Mouse (Mus musculus) MEL (cell line): ENCODE data around the gene Ttc30a2. TPM values are rescaled to one million over a fixed set of nuclear protein-coding genes. Genes with fewer than 3 reads are reported as not detected.

Source experiments
- DNase-seq: peaks from one replicate; pipeline ENCODE4 v3.0.0; 2011; ENCODE audit warnings: low read depth, low spot score
- H3K27ac ChIP-seq: 2 replicates; pipeline ENCODE4 v1.5.1; 2012; ENCODE audit warnings: low read depth, mild to moderate bottlenecking, control low read depth, low read length, moderate library complexity; ENCODE audit not compliant: control insufficient read depth
- H3K27me3 ChIP-seq, 2 experiments: fragments of 150-350 bp in 1 of 2; sonication (generic) in 1 of 2; 2 replicates each; pipeline ENCODE4 v1.6.1; 2012; ENCODE audit warnings: low read length in 2 of 2, mild to moderate bottlenecking in 2 of 2, improper control_type of control experiment in 1 of 2, moderate library complexity in 1 of 2; ENCODE audit not compliant: insufficient read depth in 2 of 2, control insufficient read depth in 1 of 2
- H3K36me3 ChIP-seq, 2 experiments: 2 replicates each; pipeline ENCODE4 v1.6.1; 2012 to 2014; ENCODE audit warnings: low read length in 2 of 2, improper control_type of control experiment in 1 of 2, inconsistent platforms in 1 of 2, mild to moderate bottlenecking in 1 of 2; ENCODE audit not compliant: insufficient read depth in 2 of 2, control insufficient read depth in 1 of 2
- H3K4me1 ChIP-seq, 2 experiments: fragments of 150-350 bp in 1 of 2; sonication (generic) in 1 of 2; 2 replicates each; pipeline ENCODE4 v1.6.1; 2012; ENCODE audit warnings: low read length in 2 of 2, improper control_type of control experiment in 1 of 2, mild to moderate bottlenecking in 1 of 2; ENCODE audit not compliant: insufficient read depth in 2 of 2, control insufficient read depth in 1 of 2
- H3K4me3 ChIP-seq, 2 experiments: fragments of 150-350 bp in 1 of 2; sonication (generic) in 1 of 2; 2 replicates each; pipeline ENCODE4 v1.5.1; 2012; ENCODE audit warnings: low read depth in 2 of 2, low read length in 2 of 2, mild to moderate bottlenecking in 2 of 2, moderate library complexity in 2 of 2, control low read depth in 1 of 2, improper control_type of control experiment in 1 of 2; ENCODE audit not compliant: control insufficient read depth in 1 of 2, insufficient read depth in 1 of 2
- H3K79me2 ChIP-seq: 2 replicates; pipeline ENCODE4 v1.6.1; 2012; ENCODE audit warnings: mild to moderate bottlenecking, low read length, moderate library complexity; ENCODE audit not compliant: control insufficient read depth, poor library complexity, insufficient read depth
- H3K9ac ChIP-seq: 2 replicates; pipeline ENCODE4 v1.6.1; 2012; ENCODE audit warnings: low read depth, mild to moderate bottlenecking, control low read depth, low read length, moderate library complexity; ENCODE audit not compliant: control insufficient read depth, poor library complexity, severe bottlenecking
- H3K9me3 ChIP-seq: fragments of 150-350 bp; sonication (generic); replicated peaks from 2 replicates; pipeline ENCODE4 v1.6.1; 2012; ENCODE audit warnings: mild to moderate bottlenecking, low read length, improper control_type of control experiment, moderate library complexity; ENCODE audit not compliant: insufficient read depth
- BHLHE40 ChIP-seq: IDR thresholded peaks from 2 replicates; pipeline ENCODE4 v1.6.1; 2012; ENCODE audit warnings: low read depth, mild to moderate bottlenecking, inconsistent platforms, low read length, improper control_type of control experiment, borderline replicate concordance
- CHD1 ChIP-seq: IDR thresholded peaks from 2 replicates; pipeline ENCODE4 v1.6.1; 2012; ENCODE audit warnings: low read depth, mild to moderate bottlenecking, inconsistent platforms, low read length, improper control_type of control experiment
- CTCF ChIP-seq, 3 experiments: IDR thresholded peaks in 2 of 3; conservative IDR thresholded peaks in 1 of 3; 2 replicates each; pipeline ENCODE4 v1.5.1; 2011 to 2012; ENCODE audit warnings: low read length in 3 of 3, low read depth in 2 of 3, mild to moderate bottlenecking in 2 of 3, improper control_type of control experiment in 1 of 3, inconsistent platforms in 1 of 3, mixed read lengths in 1 of 3, moderate library complexity in 1 of 3; ENCODE audit not compliant: control insufficient read depth in 1 of 3, insufficient read depth in 1 of 3, poor library complexity in 1 of 3, severe bottlenecking in 1 of 3
- E2F4 ChIP-seq: IDR thresholded peaks from 2 replicates; pipeline ENCODE4 v1.6.1; 2011; ENCODE audit warnings: low read depth, low read length, improper control_type of control experiment, borderline replicate concordance
- ELF1 ChIP-seq: IDR thresholded peaks from 2 replicates; pipeline ENCODE4 v1.6.1; 2014; ENCODE audit warnings: low read depth, mild to moderate bottlenecking, inconsistent platforms, low read length, improper control_type of control experiment, moderate library complexity
- KAT2A ChIP-seq: conservative IDR thresholded peaks from 2 replicates; pipeline ENCODE4 v1.6.1; 2012; ENCODE audit warnings: low read depth, low read length, improper control_type of control experiment, inconsistent platforms
- MAFK ChIP-seq: IDR thresholded peaks from 2 replicates; pipeline ENCODE4 v1.6.1; 2011; ENCODE audit warnings: low read depth, mild to moderate bottlenecking, low read length, improper control_type of control experiment, borderline replicate concordance
- NELFE ChIP-seq: IDR thresholded peaks from 2 replicates; pipeline ENCODE4 v1.6.1; 2011; ENCODE audit warnings: low read depth, low read length, improper control_type of control experiment
- POLR2AphosphoS2 ChIP-seq: IDR thresholded peaks from 2 replicates; pipeline ENCODE4 v1.6.1; 2011; ENCODE audit warnings: low read length, improper control_type of control experiment
- RAD21 ChIP-seq: IDR thresholded peaks from 2 replicates; pipeline ENCODE4 v1.6.1; 2011; ENCODE audit warnings: mild to moderate bottlenecking, low read depth, low read length, improper control_type of control experiment
- SIN3A ChIP-seq: IDR thresholded peaks from 2 replicates; pipeline ENCODE4 v1.6.1; 2012; ENCODE audit warnings: low read length, improper control_type of control experiment, inconsistent platforms
- SMC3 ChIP-seq: IDR thresholded peaks from 2 replicates; pipeline ENCODE4 v1.6.1; 2011; ENCODE audit warnings: low read depth, low read length, improper control_type of control experiment
- TBP ChIP-seq: IDR thresholded peaks from 2 replicates; pipeline ENCODE4 v1.8.0; 2011; ENCODE audit warnings: low read depth, low read length, improper control_type of control experiment
- polyA plus RNA-seq, 2 experiments: library from polyadenylated mRNA; stranded (reverse) in 1 of 2; unstranded in 1 of 2; fragments of >175 nt in 1 of 2; fragments of >200 nt in 1 of 2; gene quantifications; 2 replicates each; pipeline versions ENCODE4 v1.2.1 to v1.2.4; 2012; ENCODE audit warnings: low replicate concordance in 2 of 2, low read depth in 1 of 2; ENCODE audit not compliant: insufficient read length in 2 of 2, insufficient read depth in 1 of 2, missing spikeins in 1 of 2
- total RNA-seq: library from RNA; depleted of rRNA; stranded (reverse); fragments of 300-350 nt; gene quantifications from 2 replicates; pipeline ENCODE4 v1.2.3, GENCODE M21; 2012

Ttc30a2 gene
- total and polyA plus RNA-seq, 3 experiments: not detected

DNA sequence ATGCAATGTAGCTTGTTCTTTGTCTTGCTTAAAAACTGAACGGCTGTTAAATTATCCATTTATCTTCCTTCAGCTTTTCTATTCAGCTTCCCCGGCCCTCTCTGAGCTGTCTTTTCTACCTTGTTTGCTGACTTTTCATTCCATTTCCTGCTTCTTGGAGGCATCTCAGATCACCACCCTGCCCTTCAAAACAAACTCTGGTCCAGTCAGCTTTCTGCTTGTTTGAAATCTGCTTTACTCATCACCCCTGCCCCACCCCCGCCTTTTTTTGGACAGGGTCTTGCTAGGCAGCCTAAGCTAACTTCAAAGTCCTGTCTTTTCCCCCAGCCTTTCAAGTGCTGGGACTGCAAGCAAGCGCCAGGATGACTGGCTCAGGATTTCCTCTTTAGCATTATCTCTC lies 28.2 kb upstream of the Ttc30a2 start:
- Histone ChIP-seq H3K36me3 (no peaks in the 10 kb centered on the region), H3K9ac (no peak overlapping the region)
- TF ChIP-seq BHLHE40 (no peak), TBP (no peak)

DNA sequence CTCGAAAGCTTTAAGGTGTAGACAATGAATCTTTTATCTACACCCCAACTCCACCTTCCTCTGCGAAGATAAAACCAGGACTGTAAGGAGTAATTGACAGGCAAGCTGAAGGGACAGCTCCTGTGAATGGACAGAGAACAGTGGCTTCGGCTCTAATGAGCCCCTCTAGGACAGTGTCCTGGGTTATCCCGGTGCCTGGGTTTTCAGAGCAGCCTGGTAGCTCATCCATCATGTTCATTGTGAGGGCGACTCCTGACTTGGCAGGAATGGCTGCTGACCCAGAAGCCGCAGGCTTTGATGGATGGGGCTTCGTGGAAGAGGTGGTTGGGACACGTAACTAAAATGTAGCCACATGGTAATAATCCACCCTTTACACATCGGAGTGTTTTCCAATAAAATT lies 24.9 kb upstream of the Ttc30a2 start:
- Histone ChIP-seq H3K4me1 (no peaks in the 10 kb centered on the region), H3K9me3 (no peaks in the 10 kb centered on the region), H3K79me2 (no peaks in the 10 kb centered on the region), H3K36me3 (no peaks in the 10 kb centered on the region), H3K4me3 (no peak overlapping the region), H3K27ac (no peak overlapping the region), H3K9ac (no peak overlapping the region), H3K27me3 (peaks cover 0 to 3% of the 10 kb centered on the region in 2 experiments; a peak in 3 of 4 replicates)
- DNase-seq: no peak
- TF ChIP-seq NELFE: no peak
- no peak for TF ChIP-seq POLR2AphosphoS2
- no peak for TF ChIP-seq SIN3A
- TF ChIP-seq CHD1: no peak
- no peak for TF ChIP-seq ELF1
- no peak for TF ChIP-seq MAFK
- no peak for TF ChIP-seq TBP

More for the DNA sequence above, 28.2 kb upstream of the Ttc30a2 start:
- Histone ChIP-seq H3K4me3 (no peak overlapping the region), H3K79me2 (no peaks in the 10 kb centered on the region), H3K27ac (no peak overlapping the region), H3K9me3 (no peaks in the 10 kb centered on the region), H3K27me3 (peaks cover 0 to 2% of the 10 kb centered on the region in 2 experiments; a peak in 3 of 4 replicates), H3K4me1 (no peaks in the 10 kb centered on the region)
- no peak for DNase-seq

DNA sequence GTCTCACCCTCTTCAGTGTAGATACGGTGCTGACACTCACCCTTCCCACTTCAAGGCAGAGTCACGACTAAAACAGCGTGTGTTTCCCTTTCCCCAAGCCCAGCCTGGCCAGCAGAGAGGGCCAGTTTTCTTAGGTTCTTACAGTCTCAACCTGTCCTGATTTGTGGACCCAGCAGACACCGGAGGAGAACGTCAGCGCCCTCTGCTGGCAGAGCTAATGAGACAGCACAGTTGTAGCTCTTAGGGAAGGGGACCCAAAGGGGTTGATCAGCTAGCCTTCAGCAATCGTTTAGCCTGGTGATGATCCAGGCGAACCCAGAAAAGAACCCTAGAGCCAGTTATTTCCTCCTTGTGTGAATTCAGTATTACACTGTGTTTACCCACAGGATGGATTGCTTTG lies 23.4 kb upstream of the Ttc30a2 start:
- H3K27ac ChIP-seq: no peak overlapping the region
- no peaks in the 10 kb centered on the region for H3K79me2 ChIP-seq
- DNase-seq: peak; percentile 42
- peaks cover 0 to 1% of the 10 kb centered on the region in 2 experiments; a peak in 2 of 4 replicates for H3K27me3 ChIP-seq
- no peaks in the 10 kb centered on the region for H3K9me3 ChIP-seq
- no peak overlapping the region for H3K4me3 ChIP-seq
- no peaks in the 10 kb centered on the region for H3K4me1 ChIP-seq
- no peaks in the 10 kb centered on the region for H3K36me3 ChIP-seq
- H3K9ac ChIP-seq: no peak overlapping the region
- TF ChIP-seq E2F4 (no peak), RAD21 (peak; percentile 21), MAFK (no peak), SMC3 (peak; percentile 47), KAT2A (no peak), CTCF (IDR thresholded peaks at IDR 0.05 in 2 of 3, conservative IDR thresholded peaks at IDR 0.05 in 1 of 3; ENCODE audit: control insufficient read depth in 1 of 3, insufficient read depth in 1 of 3, low read depth in 2 of 3, low read length in 3 of 3, poor library complexity in 1 of 3, severe bottlenecking in 1 of 3) (peak; percentile 46 to 73 (median 63)), ELF1 (no peak)
